Mouse (Mus musculus) embryonic facial prominence, embryonic 13.5 days (tissue): Measurements from ENCODE around the gene Col23a1. TPM values are rescaled to one million over a fixed set of nuclear protein-coding genes. Genes with fewer than 3 reads are reported as not detected.
A peak's percentile ranks its signal among the peaks of the same experiment; 100 is the strongest.

ENCODE experiments used
- ATAC-seq: fragments of 200-750 bp; cut with Nextera tagmentation; 2 replicates; pipeline ENCODE4 v1.8.0; 2017; ENCODE audit warnings: low read depth; ENCODE audit not compliant: insufficient number of reproducible peaks, insufficient read depth, low FRiP score, low TSS enrichment
- H3K27ac ChIP-seq: fragments of 300-500 bp; sonication (generic); 2 replicates; pipeline ENCODE4 v1.5.1; 2015; ENCODE audit warnings: moderate library complexity, mild to moderate bottlenecking, inconsistent platforms
- H3K27me3 ChIP-seq: fragments of 300-500 bp; sonication (generic); 2 replicates; pipeline ENCODE4 v1.6.1; 2015; ENCODE audit warnings: mild to moderate bottlenecking, inconsistent platforms
- H3K36me3 ChIP-seq: fragments of 300-500 bp; sonication (generic); 2 replicates; pipeline ENCODE4 v1.6.1; 2015; ENCODE audit warnings: mild to moderate bottlenecking, inconsistent platforms
- H3K4me1 ChIP-seq: fragments of 300-500 bp; sonication (generic); 2 replicates; pipeline ENCODE4 v1.6.1; 2015; ENCODE audit warnings: inconsistent platforms
- H3K4me2 ChIP-seq: fragments of 300-500 bp; sonication (generic); 2 replicates; pipeline ENCODE4 v1.6.1; 2015; ENCODE audit warnings: moderate library complexity, mild to moderate bottlenecking, inconsistent platforms
- H3K4me3 ChIP-seq: fragments of 300-500 bp; sonication (generic); 2 replicates; pipeline ENCODE4 v1.5.1; 2015; ENCODE audit warnings: mild to moderate bottlenecking, inconsistent platforms
- H3K9ac ChIP-seq: fragments of 300-500 bp; sonication (generic); 2 replicates; pipeline ENCODE4 v1.6.1; 2015; ENCODE audit warnings: mild to moderate bottlenecking, inconsistent platforms
- H3K9me3 ChIP-seq: fragments of 300-500 bp; sonication (generic); 2 replicates; pipeline ENCODE4 v1.6.1; 2016; ENCODE audit warnings: inconsistent platforms
- WGBS: fragments of 180-500 bp; shearing (Covaris S2); methylation state at CpG from one replicate; pipeline ENCODE4 v1.1.7; 2015; ENCODE audit warnings: mixed read lengths; 5-methylcytosine and 5-hydroxymethylcytosine counted together
- polyA plus RNA-seq: library from polyadenylated mRNA; unstranded; fragments of >200 nt; fragmentation: Nextera tagmentation; extraction: Ambion mirVana; gene quantifications from 2 replicates; pipeline ENCODE4 v1.2.1, GENCODE M21; 2015

The Col23a1 gene
- polyA plus RNA-seq, 1 experiment from 2014 or later = 20.2 TPM

DNA sequence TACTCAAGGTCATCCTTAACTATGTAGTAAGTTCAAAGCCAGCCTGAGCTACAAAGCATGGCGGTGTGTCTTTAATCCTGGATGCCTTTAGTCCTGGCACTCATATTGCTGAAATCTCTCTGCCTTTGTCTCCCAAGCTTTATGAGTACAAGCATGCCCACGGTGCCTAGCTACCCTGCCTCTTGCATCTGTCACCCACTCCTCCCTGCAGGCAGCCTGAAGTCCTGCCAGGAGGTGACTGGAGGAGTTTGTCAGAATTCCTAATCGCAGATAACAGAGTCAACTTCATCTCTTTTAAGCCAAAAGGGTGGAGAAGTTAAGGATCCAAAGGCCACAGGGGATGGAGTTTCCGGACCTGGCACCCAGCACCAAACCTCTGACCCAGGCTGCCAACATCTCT lies 203.7 kb downstream of the Col23a1 start:
- no peak for ATAC-seq
- no peaks in the 10 kb centered on the region for H3K27me3 ChIP-seq
- peaks cover 17% of the 10 kb centered on the region for H3K4me1 ChIP-seq
- no peak overlapping the region for H3K4me2 ChIP-seq
- H3K9ac ChIP-seq = no peak overlapping the region
- H3K36me3 ChIP-seq = no peaks in the 10 kb centered on the region
- WGBS = 80% methylated on average over 4 of the region's 4 CpGs
- H3K27ac ChIP-seq = no peak overlapping the region
- H3K4me3 ChIP-seq = no peak overlapping the region
- no peaks in the 10 kb centered on the region for H3K9me3 ChIP-seq

- Histone ChIP-seq H3K4me3 (no peak overlapping the region), H3K27ac (no peak overlapping the region), H3K4me1 (peaks cover 9% of the 10 kb centered on the region), H3K27me3 (no peaks in the 10 kb centered on the region), H3K9ac (no peak overlapping the region), H3K4me2 (no peak overlapping the region), H3K36me3 (no peaks in the 10 kb centered on the region), H3K9me3 (no peaks in the 10 kb centered on the region)
- 56% methylated on average over 5 of the region's 5 CpGs for WGBS
- no peak for ATAC-seq
Observed at GRCm38 (mm10) chr11:51494178-51494577, 204.5 kb downstream of the Col23a1 start.

DNA sequence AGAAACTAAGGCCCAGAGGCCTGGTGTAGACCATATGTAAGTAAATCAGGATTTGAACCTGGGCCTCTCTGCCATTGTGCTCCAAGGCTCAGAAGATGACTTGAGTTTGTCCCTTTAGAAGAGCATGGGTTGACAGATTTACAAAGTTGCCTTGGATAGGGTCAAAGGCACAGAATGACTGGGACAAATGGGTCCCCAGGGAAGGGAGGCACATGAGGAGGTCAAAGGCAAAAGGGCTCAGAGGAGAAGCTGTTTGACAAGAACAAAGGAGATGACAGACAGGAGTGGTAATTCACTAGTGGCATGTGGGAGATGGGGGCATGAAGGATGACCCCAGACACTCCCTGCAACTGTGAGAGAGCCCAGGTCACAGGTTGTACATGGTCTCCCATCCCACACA lies 210.1 kb downstream of the Col23a1 start:
- no peak overlapping the region for H3K27ac ChIP-seq
- peaks cover 19% of the 10 kb centered on the region for H3K4me1 ChIP-seq
- ATAC-seq = no peak
- H3K4me2 ChIP-seq = no peak overlapping the region
- H3K9me3 ChIP-seq = no peaks in the 10 kb centered on the region
- H3K9ac ChIP-seq = no peak overlapping the region
- H3K36me3 ChIP-seq = no peaks in the 10 kb centered on the region
- no peaks in the 10 kb centered on the region for H3K27me3 ChIP-seq
- H3K4me3 ChIP-seq = no peak overlapping the region

DNA sequence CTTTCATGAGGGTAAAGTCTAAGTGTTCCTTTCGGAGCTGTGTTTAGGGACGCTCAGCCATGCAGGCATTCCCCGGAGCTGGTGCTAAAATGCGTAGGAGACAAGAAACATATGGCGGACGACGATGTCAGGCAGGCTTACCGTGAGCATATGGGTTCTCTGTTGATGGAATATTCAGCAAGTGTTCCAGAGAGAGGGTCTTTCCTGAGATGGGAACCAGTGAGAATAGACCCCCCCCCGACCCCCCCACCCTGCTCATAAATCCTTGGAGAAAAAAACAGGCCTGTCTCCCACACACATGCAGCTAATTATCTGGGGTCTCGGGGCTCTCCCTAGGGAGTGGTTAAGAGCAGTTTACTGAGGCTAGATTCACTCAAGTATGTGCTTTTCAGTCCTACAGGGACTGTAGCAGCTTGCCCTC lies 212.7 kb downstream of the Col23a1 start:
- H3K9ac ChIP-seq = no peak overlapping the region
- no peaks in the 10 kb centered on the region for H3K9me3 ChIP-seq
- ATAC-seq = no peak
- H3K4me3 ChIP-seq = no peak overlapping the region
- H3K27me3 ChIP-seq = no peaks in the 10 kb centered on the region
- no peak overlapping the region for H3K27ac ChIP-seq
- no peaks in the 10 kb centered on the region for H3K36me3 ChIP-seq
- WGBS = 26% methylated on average over 10 of the region's 10 CpGs
- H3K4me1 ChIP-seq = peaks cover 26% of the 10 kb centered on the region
- no peak overlapping the region for H3K4me2 ChIP-seq

- H3K9ac ChIP-seq = no peak overlapping the region
- no peaks in the 10 kb centered on the region for H3K27me3 ChIP-seq
- no peak overlapping the region for H3K27ac ChIP-seq
- no peaks in the 10 kb centered on the region for H3K9me3 ChIP-seq
- H3K4me1 ChIP-seq = peaks cover 47% of the 10 kb centered on the region
- H3K4me3 ChIP-seq = no peak overlapping the region
- WGBS = 36% methylated on average over 3 of the region's 3 CpGs
- no peak for ATAC-seq
- no peak overlapping the region for H3K4me2 ChIP-seq
- no peaks in the 10 kb centered on the region for H3K36me3 ChIP-seq
Observed at GRCm38 (mm10) chr11:51504946-51505345, 215.2 kb downstream of the Col23a1 start.

DNA sequence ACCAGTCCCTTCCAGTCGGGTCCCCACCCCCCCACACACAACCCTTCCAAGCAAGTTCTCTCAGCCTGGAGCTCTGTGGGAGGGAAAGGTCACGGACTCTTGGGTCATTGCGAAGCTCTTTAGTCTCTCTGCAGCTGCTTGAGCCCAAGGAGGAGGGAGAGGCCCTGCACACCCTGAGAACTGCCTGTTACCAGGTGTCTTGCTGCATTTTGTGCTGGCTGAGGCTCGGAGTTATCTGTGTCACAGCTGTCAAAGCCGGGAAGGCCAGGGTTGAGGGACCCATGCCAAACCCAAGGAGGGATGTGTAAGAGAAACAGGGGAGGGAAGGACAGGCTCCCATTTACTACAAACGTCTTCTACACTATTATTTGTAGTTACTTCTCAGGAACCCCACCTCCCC lies 218.3 kb downstream of the Col23a1 start:
- no peaks in the 10 kb centered on the region for H3K27me3 ChIP-seq

GRCm38 (mm10) chr11:51509211-51509610 lies 219.5 kb downstream of the Col23a1 start:
- no peak overlapping the region for H3K4me2 ChIP-seq

More for the DNA sequence above, 218.3 kb downstream of the Col23a1 start:
- no peaks in the 10 kb centered on the region for H3K36me3 ChIP-seq
- WGBS = 42% methylated on average over 6 of the region's 6 CpGs
- H3K4me2 ChIP-seq = no peak overlapping the region
- H3K9me3 ChIP-seq = no peaks in the 10 kb centered on the region
- peaks cover 45% of the 10 kb centered on the region for H3K4me1 ChIP-seq
- no peak overlapping the region for H3K27ac ChIP-seq
- no peak for ATAC-seq
- no peak overlapping the region for H3K9ac ChIP-seq
- no peak overlapping the region for H3K4me3 ChIP-seq

GRCm38 (mm10) chr11:51513019-51513418 lies 223.3 kb downstream of the Col23a1 start:
- Histone ChIP-seq H3K4me2 (no peak overlapping the region), H3K4me1 (peaks cover 27% of the 10 kb centered on the region), H3K27ac (no peak overlapping the region), H3K4me3 (no peak overlapping the region), H3K36me3 (no peaks in the 10 kb centered on the region), H3K9me3 (no peaks in the 10 kb centered on the region), H3K9ac (no peak overlapping the region), H3K27me3 (no peaks in the 10 kb centered on the region)
- WGBS = 72% methylated on average over 6 of the region's 6 CpGs
- ATAC-seq = no peak

More at GRCm38 (mm10) chr11:51509211-51509610, 219.5 kb downstream of the Col23a1 start:
- Histone ChIP-seq H3K27ac (no peak overlapping the region), H3K4me1 (peaks cover 39% of the 10 kb centered on the region), H3K4me3 (no peak overlapping the region), H3K36me3 (no peaks in the 10 kb centered on the region), H3K9ac (no peak overlapping the region), H3K27me3 (no peaks in the 10 kb centered on the region), H3K9me3 (no peaks in the 10 kb centered on the region)
- no peak for ATAC-seq
- 77% methylated on average over 5 of the region's 5 CpGs for WGBS

DNA sequence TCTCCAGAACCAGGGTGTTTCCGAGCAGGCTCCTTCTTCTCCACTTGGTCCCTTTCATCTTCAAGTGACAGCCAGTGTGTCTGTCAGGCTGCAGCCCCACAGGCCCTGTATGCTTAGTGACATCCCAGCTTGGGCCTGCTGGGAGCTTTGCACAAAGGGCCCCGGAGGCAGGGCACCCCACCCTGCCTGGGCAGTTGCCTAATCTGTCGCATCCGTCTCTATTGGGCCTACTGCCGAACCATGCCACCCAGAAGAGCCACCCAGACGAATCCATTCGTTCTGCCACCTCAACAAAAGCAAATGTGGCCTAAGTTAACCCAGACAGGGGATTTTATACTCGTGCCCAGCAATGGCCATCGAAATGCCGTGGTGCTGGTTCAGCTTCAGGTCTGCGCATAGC lies 225.6 kb downstream of the Col23a1 start:
- 76% methylated on average over 11 of the region's 11 CpGs for WGBS
- Histone ChIP-seq H3K36me3 (no peaks in the 10 kb centered on the region), H3K27me3 (no peaks in the 10 kb centered on the region), H3K9ac (no peak overlapping the region), H3K9me3 (no peaks in the 10 kb centered on the region), H3K4me2 (no peak overlapping the region), H3K4me1 (peaks cover 19% of the 10 kb centered on the region), H3K27ac (no peak overlapping the region), H3K4me3 (no peak overlapping the region)
- no peak for ATAC-seq

DNA sequence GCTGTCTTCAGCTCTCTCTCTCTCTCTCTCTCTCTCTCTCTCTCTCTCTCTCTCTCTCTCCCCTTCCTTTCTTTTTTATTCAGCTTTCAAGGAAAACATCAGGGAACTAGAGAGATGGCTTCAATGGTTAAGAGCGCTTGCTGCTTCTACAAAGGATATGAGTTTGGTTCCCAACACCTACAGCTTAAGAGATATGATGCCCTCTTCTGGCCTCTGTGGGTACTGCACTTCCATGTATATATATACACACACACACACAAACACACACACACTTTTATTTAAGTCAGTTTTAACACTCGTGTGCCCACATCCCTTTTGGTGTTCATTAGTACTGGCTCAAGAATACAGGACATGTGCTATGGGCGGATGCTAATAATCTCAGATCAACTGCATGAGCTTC lies 228.4 kb downstream of the Col23a1 start:
- no peak for ATAC-seq
- Histone ChIP-seq H3K9ac (no peak overlapping the region), H3K4me3 (no peak overlapping the region), H3K27ac (no peak overlapping the region; the same call in 1 of the 2 replicates), H3K4me2 (no peak overlapping the region), H3K9me3 (no peaks in the 10 kb centered on the region), H3K4me1 (peaks cover 22% of the 10 kb centered on the region), H3K36me3 (no peaks in the 10 kb centered on the region), H3K27me3 (no peaks in the 10 kb centered on the region)
- 96% methylated on average over 3 of the region's 3 CpGs for WGBS

DNA sequence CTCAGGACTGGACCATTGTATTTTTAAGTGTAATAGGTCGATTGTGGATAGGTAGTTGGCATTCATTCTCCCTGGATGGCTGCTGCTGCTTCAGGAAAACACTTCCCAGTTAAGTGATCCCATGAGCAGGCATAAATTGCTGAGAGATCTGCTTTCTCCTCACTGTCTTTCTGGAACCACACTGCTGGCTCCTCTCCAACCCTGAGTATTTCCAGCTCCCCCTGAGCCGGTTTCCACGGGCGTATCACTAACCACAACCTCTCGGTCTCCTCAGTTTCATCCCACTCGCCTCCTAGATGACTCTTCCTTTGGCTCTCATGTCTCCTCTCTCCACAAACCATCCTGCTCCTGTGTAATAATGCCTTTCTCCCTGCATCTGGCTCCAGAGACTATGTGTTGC lies 228.9 kb downstream of the Col23a1 start:
- H3K4me2 ChIP-seq = no peak overlapping the region
- 40% methylated on average over 6 of the region's 6 CpGs for WGBS
- no peak for ATAC-seq
- H3K36me3 ChIP-seq = no peaks in the 10 kb centered on the region
- peaks cover 27% of the 10 kb centered on the region for H3K4me1 ChIP-seq
- no peaks in the 10 kb centered on the region for H3K27me3 ChIP-seq
- no peak overlapping the region for H3K4me3 ChIP-seq
- 0 out of 2 replicates have a peak overlapping the region, but pooled peaks have one; percentile 16 for H3K9ac ChIP-seq
- H3K9me3 ChIP-seq = no peaks in the 10 kb centered on the region
- H3K27ac ChIP-seq = no peak overlapping the region; the same call in 1 of the 2 replicates

DNA sequence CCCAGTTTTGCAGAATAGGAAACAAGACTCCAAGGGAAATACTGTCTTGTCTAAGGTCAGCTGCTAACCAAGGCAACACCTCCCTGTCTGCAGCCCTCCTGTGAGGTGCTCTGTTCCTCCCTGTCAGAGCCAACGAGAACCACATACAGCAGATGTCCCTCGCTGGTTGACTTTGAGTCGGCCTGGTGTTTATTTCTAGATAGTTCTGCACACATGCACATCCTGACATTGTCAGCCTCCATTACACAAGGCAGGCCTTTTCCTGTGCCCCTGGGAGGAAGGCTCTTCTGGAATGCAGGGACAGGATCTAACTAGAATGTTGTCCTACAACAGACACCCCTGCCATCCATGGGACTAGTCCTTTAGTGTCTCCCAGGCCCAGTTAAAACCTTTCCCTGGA lies 231.7 kb downstream of the Col23a1 start:
- peaks cover 39% of the 10 kb centered on the region for H3K4me1 ChIP-seq
- WGBS = 56% methylated on average over 3 of the region's 3 CpGs
- H3K36me3 ChIP-seq = no peaks in the 10 kb centered on the region
- no peak overlapping the region for H3K4me3 ChIP-seq
- no peak overlapping the region for H3K27ac ChIP-seq
- no peak overlapping the region for H3K9ac ChIP-seq
- H3K4me2 ChIP-seq = no peak overlapping the region
- H3K27me3 ChIP-seq = no peaks in the 10 kb centered on the region
- ATAC-seq = no peak
- H3K9me3 ChIP-seq = no peaks in the 10 kb centered on the region

GRCm38 (mm10) chr11:51523215-51523614 lies 233.5 kb downstream of the Col23a1 start:
- Histone ChIP-seq H3K4me1 (peaks cover 51% of the 10 kb centered on the region), H3K27me3 (no peaks in the 10 kb centered on the region), H3K4me3 (no peak overlapping the region), H3K9ac (no peak overlapping the region), H3K9me3 (no peaks in the 10 kb centered on the region), H3K4me2 (no peak overlapping the region), H3K27ac (no peak overlapping the region), H3K36me3 (no peaks in the 10 kb centered on the region)
- no peak for ATAC-seq
